Mouse (Mus musculus) cerebellum, adult 2 months (tissue): ENCODE measurements around the gene Pced1b.

Source experiments
- CTCF ChIP-seq: fragments of 200-500 bp; IDR thresholded peaks from 2 replicates; pipeline ENCODE4 v1.5.1; 2011; ENCODE audit warnings: low read depth, mild to moderate bottlenecking, control low read depth, low read length, moderate library complexity, borderline replicate concordance; ENCODE audit not compliant: insufficient read depth
- POLR2A ChIP-seq: fragments of 200-500 bp; IDR thresholded peaks from 2 replicates; pipeline ENCODE4 v1.6.1; 2011; ENCODE audit warnings: low read length, control low read depth, borderline replicate concordance; ENCODE audit not compliant: insufficient read depth

- no peak for TF ChIP-seq CTCF
- no peak for TF ChIP-seq POLR2A
Observed at GRCm38 (mm10) chr15:97343921-97344320, 97.0 kb downstream of the Pced1b start.
